Mouse (Mus musculus) megakaryocyte progenitor cell, adult 5-6 weeks (primary cell): ENCODE data around the gene Slfn14. TPM values are rescaled to one million over a fixed set of nuclear protein-coding genes. Genes with fewer than 3 reads are reported as not detected.

Source experiments
- total RNA-seq, 2 experiments: library from RNA; stranded (forward) in 1 of 2; stranded (reverse) in 1 of 2; fragments of 157-497, 149-512 nt in 1 of 2; fragments of 200-1000 nt in 1 of 2; gene quantifications; 2 replicates each; pipeline versions ENCODE4 v1.2.3 to v1.2.4; 2015 to 2017

Gene Slfn14
- total RNA-seq, 2 experiments from 2014 or later: not detected

Other genes starting within 250 kb of the Slfn14 start
- gene Slfn2, start 221.6 kb downstream of the Slfn14 start, total RNA-seq (2015): 13.3 and 20.8 TPM in 2 replicates
- 38.8 and 50.9 TPM in 2 replicates for gene Slfn2, start 221.6 kb downstream of the Slfn14 start, total RNA-seq (2017)
- gene Slfn1, start 169.9 kb downstream of the Slfn14 start, total RNA-seq (2015): 2.7 and 3.3 TPM in 2 replicates
- 5.4 and 5.8 TPM in 2 replicates for gene Slfn1, start 169.9 kb downstream of the Slfn14 start, total RNA-seq (2017)
- gene Slfn4, start 111.5 kb downstream of the Slfn14 start, total RNA-seq (2015): 19.0 and 22.5 TPM in 2 replicates
- gene Slfn4, start 111.5 kb downstream of the Slfn14 start, total RNA-seq (2017): 7.9 and 9.8 TPM in 2 replicates
- gene Slfn3, start 95.4 kb downstream of the Slfn14 start, total RNA-seq (2015): 21.3 and 22.2 TPM in 2 replicates
- 26.4 and 30.4 TPM in 2 replicates for gene Slfn3, start 95.4 kb downstream of the Slfn14 start, total RNA-seq (2017)
- 52.4 and 58.5 TPM in 2 replicates for gene Ap2b1, start 12.3 kb upstream of the Slfn14 start, total RNA-seq (2015)
- 51.3 and 67.6 TPM in 2 replicates for gene Ap2b1, start 12.3 kb upstream of the Slfn14 start, total RNA-seq (2017)
- 12.8 and 13.0 TPM in 2 replicates for gene Pex12, start 15.9 kb upstream of the Slfn14 start, total RNA-seq (2015)
- gene Pex12, start 15.9 kb upstream of the Slfn14 start, total RNA-seq (2017): 4.7 and 8.7 TPM in 2 replicates
- not detected in 2 replicates for gene Rasl10b, start 122.4 kb upstream of the Slfn14 start, total RNA-seq (2015)
- 0.14 TPM in 1 of 2 replicates, not detected in the other for gene Rasl10b, start 122.4 kb upstream of the Slfn14 start, total RNA-seq (2017)
- 0.15 and 0.30 TPM in 2 replicates for gene Gas2l2, start 142.7 kb upstream of the Slfn14 start, total RNA-seq (2015)
- 0.20 and 0.21 TPM in 2 replicates for gene Gas2l2, start 142.7 kb upstream of the Slfn14 start, total RNA-seq (2017)
- 30.8 and 38.7 TPM in 2 replicates for gene 1700020L24Rik, start 151.0 kb upstream of the Slfn14 start, total RNA-seq (2015)
- 77.0 and 80.6 TPM in 2 replicates for gene 1700020L24Rik, start 151.0 kb upstream of the Slfn14 start, total RNA-seq (2017)
- 4.7 and 7.2 TPM in 2 replicates for gene Mmp28, start 176.3 kb upstream of the Slfn14 start, total RNA-seq (2015)
- gene Mmp28, start 176.3 kb upstream of the Slfn14 start, total RNA-seq (2017): 3.4 and 5.0 TPM in 2 replicates
- 68.8 and 73.2 TPM in 2 replicates for gene Taf15, start 186.4 kb upstream of the Slfn14 start, total RNA-seq (2015)
- gene Taf15, start 186.4 kb upstream of the Slfn14 start, total RNA-seq (2017): 25.2 and 49.7 TPM in 2 replicates
- not detected in 2 replicates for gene Heatr9, start 235.4 kb upstream of the Slfn14 start, total RNA-seq (2015)
- gene Heatr9, start 235.4 kb upstream of the Slfn14 start, total RNA-seq (2017): not detected in 2 replicates
- 1.1 and 4.7 TPM in 2 replicates for gene Ccl5, start 243.8 kb upstream of the Slfn14 start, total RNA-seq (2015)
- 0.92 and 3.2 TPM in 2 replicates for gene Ccl5, start 243.8 kb upstream of the Slfn14 start, total RNA-seq (2017)